Mouse (Mus musculus) liver, embryonic 13.5 days (tissue): ENCODE data around the gene Gm49416. TPM values are rescaled to one million over a fixed set of nuclear protein-coding genes. Genes with fewer than 3 reads are reported as not detected.
A peak's percentile ranks its signal among the peaks of the same experiment; 100 is the strongest.

Experiments
- ATAC-seq: fragments of 200-750 bp; cut with Nextera tagmentation; 2 replicates; pipeline ENCODE4 v1.8.0; 2017; ENCODE audit warnings: low read depth, mild to moderate bottlenecking, moderate number of reproducible peaks, moderate library complexity
- DNase-seq: peaks from one replicate; pipeline ENCODE4 v3.0.0; 2022
- H3K27ac ChIP-seq: fragments of 300-500 bp; sonication (generic); 2 replicates; pipeline ENCODE4 v1.5.1; 2015; ENCODE audit warnings: moderate library complexity, mild to moderate bottlenecking, inconsistent platforms
- H3K27me3 ChIP-seq: fragments of 300-500 bp; sonication (generic); 2 replicates; pipeline ENCODE4 v1.6.1; 2015; ENCODE audit warnings: mild to moderate bottlenecking, inconsistent platforms
- H3K36me3 ChIP-seq: fragments of 300-500 bp; sonication (generic); 2 replicates; pipeline ENCODE4 v1.6.1; 2015; ENCODE audit warnings: mild to moderate bottlenecking, inconsistent platforms
- H3K4me1 ChIP-seq: fragments of 300-500 bp; sonication (generic); replicated peaks from 2 replicates; pipeline ENCODE4 v1.6.1; 2015; ENCODE audit warnings: inconsistent platforms
- H3K4me2 ChIP-seq: fragments of 300-500 bp; sonication (generic); 2 replicates; pipeline ENCODE4 v1.6.1; 2015; ENCODE audit warnings: inconsistent platforms, mild to moderate bottlenecking, moderate library complexity
- H3K4me3 ChIP-seq: fragments of 300-500 bp; sonication (generic); replicated peaks from 2 replicates; pipeline ENCODE4 v1.5.1; 2015; ENCODE audit warnings: mild to moderate bottlenecking, inconsistent platforms
- H3K9ac ChIP-seq: fragments of 300-500 bp; sonication (generic); 2 replicates; pipeline ENCODE4 v1.6.1; 2015; ENCODE audit warnings: mild to moderate bottlenecking, inconsistent platforms
- H3K9me3 ChIP-seq: fragments of 300-500 bp; sonication (generic); replicated peaks from 2 replicates; pipeline ENCODE4 v1.6.1; 2016; ENCODE audit warnings: inconsistent platforms
- WGBS: fragments of 180-500 bp; shearing (Covaris S2); methylation state at CpG from one replicate; pipeline ENCODE4 v1.1.7; 2015; ENCODE audit not compliant: insufficient replicate concordance; 5-methylcytosine and 5-hydroxymethylcytosine counted together
- polyA plus RNA-seq: library from polyadenylated mRNA; unstranded; fragments of >200 nt; fragmentation: Nextera tagmentation; extraction: Ambion mirVana; gene quantifications from 2 replicates; pipeline ENCODE4 v1.2.1, GENCODE M21; 2015

The Gm49416 gene
- polyA plus RNA-seq, 1 experiment from 2014 or later: not detected

- H3K27ac ChIP-seq: peak within 1 kb of the TSS; percentile 91
- peaks cover 66% of the 10 kb centered on the region for H3K4me1 ChIP-seq
- ATAC-seq (peak; percentile 97), DNase-seq (peak; percentile 96)
- H3K4me3 ChIP-seq: peak within 1 kb of the TSS; percentile 93
- H3K27me3 ChIP-seq: no peaks in the 10 kb centered on the region
- peaks cover 46% of the 10 kb centered on the region for H3K36me3 ChIP-seq
- no peaks in the 10 kb centered on the region for H3K9me3 ChIP-seq
- peak within 1 kb of the TSS; percentile 97 for H3K9ac ChIP-seq
- WGBS: under 1% methylated on average over 53 of the region's 53 CpGs
- peak within 1 kb of the TSS; percentile 88 for H3K4me2 ChIP-seq
Observed at GRCm38 (mm10) chr19:8897865-8898495, 9.3 kb downstream of the Gm49416 start, which contains the start of gene Ganab. Gene Ganab, plus strand, starts transcription at chr19:8898071.

- Histone ChIP-seq H3K27ac (peak overlapping the region; percentile 91), H3K4me3 (peak overlapping the region; percentile 93), H3K9ac (peak overlapping the region; percentile 97), H3K9me3 (no peaks in the 10 kb centered on the region), H3K27me3 (no peaks in the 10 kb centered on the region), H3K36me3 (peaks cover 52% of the 10 kb centered on the region), H3K4me2 (peak overlapping the region; percentile 88), H3K4me1 (peaks cover 64% of the 10 kb centered on the region)
- DNase-seq (no peak), ATAC-seq (no peak)
- WGBS: 2% methylated on average over 13 of the region's 13 CpGs
Observed at GRCm38 (mm10) chr19:8898576-8898975, 9.8 kb downstream of the Gm49416 start.

- 39% methylated on average over 3 of the region's 3 CpGs for whole genome bisulfite sequencing
Observed at GRCm38 (mm10) chr19:8899079-8899478, 10.4 kb downstream of the Gm49416 start.

GRCm38 (mm10) chr19:8903412-8903811, 14.7 kb downstream of the Gm49416 start:
- ATAC-seq: no peak
- Histone ChIP-seq H3K4me2 (no peak overlapping the region), H3K9ac (no peak overlapping the region), H3K27me3 (no peaks in the 10 kb centered on the region), H3K36me3 (peaks cover 72% of the 10 kb centered on the region), H3K27ac (no peak overlapping the region), H3K4me3 (no peak overlapping the region), H3K4me1 (peaks cover 31% of the 10 kb centered on the region), H3K9me3 (no peaks in the 10 kb centered on the region)
- 92% methylated on average over 5 of the region's 5 CpGs for WGBS
- DNase-seq: no peak

More at GRCm38 (mm10) chr19:8899079-8899478, 10.4 kb downstream of the Gm49416 start:
- H3K27ac ChIP-seq: peak overlapping the region; percentile 91
- peaks cover 57% of the 10 kb centered on the region for H3K36me3 ChIP-seq
- ATAC-seq (no peak), DNase-seq (no peak)
- H3K4me1 ChIP-seq: peaks cover 59% of the 10 kb centered on the region
- H3K9me3 ChIP-seq: no peaks in the 10 kb centered on the region
- H3K27me3 ChIP-seq: no peaks in the 10 kb centered on the region
- H3K9ac ChIP-seq: peak overlapping the region; percentile 97
- H3K4me2 ChIP-seq: peak overlapping the region; percentile 88
- H3K4me3 ChIP-seq: peak overlapping the region; percentile 93

GRCm38 (mm10) chr19:8908531-8908930, 19.8 kb downstream of the Gm49416 start:
- H3K36me3 ChIP-seq: peaks cover 98% of the 10 kb centered on the region
- H3K27me3 ChIP-seq: no peaks in the 10 kb centered on the region
- no peak overlapping the region for H3K4me3 ChIP-seq
- no peak overlapping the region for H3K4me2 ChIP-seq
- H3K4me1 ChIP-seq: no peaks in the 10 kb centered on the region
- no peak for ATAC-seq
- no peak overlapping the region for H3K27ac ChIP-seq
- no peaks in the 10 kb centered on the region for H3K9me3 ChIP-seq
- DNase-seq: no peak
- H3K9ac ChIP-seq: no peak overlapping the region
- WGBS: 85% methylated on average over 6 of the region's 6 CpGs

- DNase-seq (no peak), ATAC-seq (no peak)
- H3K9me3 ChIP-seq: no peaks in the 10 kb centered on the region
- peaks cover 99% of the 10 kb centered on the region for H3K36me3 ChIP-seq
- H3K9ac ChIP-seq: no peak overlapping the region
- WGBS: 88% methylated on average over 5 of the region's 5 CpGs
- no peak overlapping the region for H3K27ac ChIP-seq
- H3K4me1 ChIP-seq: no peaks in the 10 kb centered on the region
- H3K4me2 ChIP-seq: no peak overlapping the region
- H3K27me3 ChIP-seq: no peaks in the 10 kb centered on the region
- no peak overlapping the region for H3K4me3 ChIP-seq
Observed at GRCm38 (mm10) chr19:8911810-8912209, 23.1 kb downstream of the Gm49416 start.

GRCm38 (mm10) chr19:8914212-8914611, 25.5 kb downstream of the Gm49416 start:
- 77% methylated on average over 3 of the region's 3 CpGs for WGBS
- ATAC-seq (no peak), DNase-seq (no peak)
- Histone ChIP-seq H3K4me3 (no peak overlapping the region), H3K9me3 (no peaks in the 10 kb centered on the region), H3K9ac (no peak overlapping the region), H3K27me3 (no peaks in the 10 kb centered on the region), H3K36me3 (peaks cover 79% of the 10 kb centered on the region), H3K27ac (no peak overlapping the region), H3K4me1 (no peaks in the 10 kb centered on the region; the same call in 1 of the 2 replicates), H3K4me2 (no peak overlapping the region)

- no peaks in the 10 kb centered on the region for H3K9me3 ChIP-seq
- H3K4me2 ChIP-seq: no peak overlapping the region
- no peak overlapping the region for H3K27ac ChIP-seq
- H3K36me3 ChIP-seq: peaks cover 40% of the 10 kb centered on the region
- 72% methylated on average over 3 of the region's 3 CpGs for WGBS
- no peaks in the 10 kb centered on the region for H3K27me3 ChIP-seq
- no peak overlapping the region for H3K4me3 ChIP-seq
- ATAC-seq: no peak
- no peak for DNase-seq
- H3K9ac ChIP-seq: no peak overlapping the region
- H3K4me1 ChIP-seq: peaks cover 35% of the 10 kb centered on the region
Observed at GRCm38 (mm10) chr19:8919000-8919399, 30.3 kb downstream of the Gm49416 start.

GRCm38 (mm10) chr19:8919684-8920072, 31.0 kb downstream of the Gm49416 start:
- Histone ChIP-seq H3K4me3 (peak overlapping the region; percentile 89), H3K27me3 (no peaks in the 10 kb centered on the region), H3K27ac (peak overlapping the region; percentile 95), H3K9ac (peak overlapping the region; percentile 90), H3K36me3 (peaks cover 37% of the 10 kb centered on the region), H3K4me2 (peak overlapping the region; percentile 87), H3K4me1 (peaks cover 39% of the 10 kb centered on the region), H3K9me3 (no peaks in the 10 kb centered on the region)
- DNase-seq: no peak
- no peak for ATAC-seq
- WGBS: 61% methylated on average over 6 of the region's 6 CpGs

GRCm38 (mm10) chr19:8920073-8920736, 31.5 kb downstream of the Gm49416 start, which contains the start of gene B3gat3:
Gene B3gat3, plus strand, starts transcription at chr19:8920374.
- ATAC-seq: peak; percentile 96
- peak within 1 kb of the TSS; percentile 87 for H3K4me2 ChIP-seq
- no peaks in the 10 kb centered on the region for H3K9me3 ChIP-seq
- H3K36me3 ChIP-seq: peaks cover 34% of the 10 kb centered on the region
- peak within 1 kb of the TSS; percentile 90 for H3K9ac ChIP-seq
- no peaks in the 10 kb centered on the region for H3K27me3 ChIP-seq
- peak within 1 kb of the TSS; percentile 89 for H3K4me3 ChIP-seq
- 2% methylated on average over 50 of the region's 50 CpGs for WGBS
- peak; percentile 88 for DNase-seq
- peak within 1 kb of the TSS; percentile 95 for H3K27ac ChIP-seq
- H3K4me1 ChIP-seq: peaks cover 39% of the 10 kb centered on the region

GRCm38 (mm10) chr19:8920836-8921291, 32.1 kb downstream of the Gm49416 start:
- H3K4me2 ChIP-seq: peak overlapping the region; percentile 87
- under 1% methylated on average over 6 of the region's 6 CpGs for WGBS
- no peak for ATAC-seq
- H3K4me1 ChIP-seq: peaks cover 41% of the 10 kb centered on the region
- no peak for DNase-seq
- peak overlapping the region; percentile 90 for H3K9ac ChIP-seq
- no peaks in the 10 kb centered on the region for H3K27me3 ChIP-seq
- peaks cover 34% of the 10 kb centered on the region for H3K36me3 ChIP-seq
- peak overlapping the region; percentile 95 for H3K27ac ChIP-seq
- peak overlapping the region; percentile 89 for H3K4me3 ChIP-seq
- H3K9me3 ChIP-seq: no peaks in the 10 kb centered on the region
